Mouse (Mus musculus) thymus, adult 2 months (tissue): ENCODE measurements around the gene Apbb1. TPM values are rescaled to one million over a fixed set of nuclear protein-coding genes. Genes with fewer than 3 reads are reported as not detected.

Source experiments
- DNase-seq: peaks from one replicate; pipeline ENCODE4 v3.0.0; 2021
- H3K27ac ChIP-seq: fragments of 200-500 bp; 2 replicates; pipeline ENCODE4 v1.5.1; 2012; ENCODE audit warnings: low read length, control low read depth; ENCODE audit not compliant: control insufficient read depth, insufficient read depth
- H3K27me3 ChIP-seq: fragments of 200-500 bp; 2 replicates; pipeline ENCODE4 v1.6.1; 2012; ENCODE audit warnings: mild to moderate bottlenecking, low read length, moderate library complexity, mixed read lengths; ENCODE audit not compliant: control insufficient read depth, insufficient read depth
- H3K36me3 ChIP-seq: fragments of 200-500 bp; 2 replicates; pipeline ENCODE4 v1.6.1; 2012; ENCODE audit warnings: mild to moderate bottlenecking, low read length, moderate library complexity; ENCODE audit not compliant: control insufficient read depth, insufficient read depth
- H3K4me1 ChIP-seq: fragments of 200-500 bp; replicated peaks from 2 replicates; pipeline ENCODE4 v1.6.1; 2012; ENCODE audit warnings: low read length; ENCODE audit not compliant: control insufficient read depth, insufficient read depth
- H3K4me3 ChIP-seq: fragments of 200-500 bp; 2 replicates; pipeline ENCODE4 v1.5.1; 2012; ENCODE audit warnings: mild to moderate bottlenecking, low read length, control low read depth, moderate library complexity; ENCODE audit not compliant: control insufficient read depth, insufficient read depth
- CTCF ChIP-seq: fragments of 200-500 bp; IDR thresholded peaks from 2 replicates; pipeline ENCODE4 v1.5.1; 2012; ENCODE audit warnings: mild to moderate bottlenecking, control low read depth, low read length, moderate library complexity, borderline replicate concordance; ENCODE audit not compliant: control insufficient read depth, poor library complexity, insufficient read depth; ENCODE audit errors: extremely low read depth
- POLR2A ChIP-seq: fragments of 200-500 bp; IDR thresholded peaks from 2 replicates; pipeline ENCODE4 v1.6.1; 2012; ENCODE audit warnings: mild to moderate bottlenecking, low read length, control low read depth, moderate library complexity; ENCODE audit not compliant: control insufficient read depth, poor library complexity, insufficient read depth; ENCODE audit errors: extremely low read depth
- WGBS: fragments of 180-500 bp; shearing (Covaris S2); methylation state at CpG from one replicate; pipeline ENCODE4 v1.1.7; 2018; 5-methylcytosine and 5-hydroxymethylcytosine counted together
- polyA plus RNA-seq: library from polyadenylated mRNA; depleted of rRNA; stranded (reverse); fragments of >200 nt; gene quantifications from 2 replicates; pipeline ENCODE4 v1.2.3, GENCODE M21; 2012

Gene Apbb1
- polyA plus RNA-seq, 1 experiment, result 34.8 TPM

DNA sequence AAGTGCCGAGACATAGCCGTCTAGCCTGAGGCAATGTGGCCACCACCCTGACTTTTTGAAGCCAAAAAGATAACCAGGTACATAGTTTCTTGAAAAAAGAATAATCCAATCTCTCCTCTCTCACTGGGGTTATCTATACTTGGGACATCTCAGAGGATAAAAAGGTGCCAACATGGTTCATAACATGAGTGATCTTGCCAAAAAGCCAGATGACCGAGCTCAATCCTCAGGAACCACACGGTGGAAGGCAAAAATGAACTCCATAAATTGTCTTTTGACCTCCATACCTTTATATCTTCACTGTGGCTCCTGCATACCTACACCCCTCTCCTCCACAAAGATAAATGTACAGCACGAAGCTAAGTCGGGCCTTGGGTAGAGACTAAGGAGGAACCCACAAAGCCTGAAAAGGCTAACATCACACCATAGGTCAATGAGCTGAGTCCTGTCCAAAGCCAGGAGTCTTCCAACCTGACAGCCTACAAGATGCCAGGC is 4.0 kb downstream of the Apbb1 start:
- Histone ChIP-seq H3K4me3 (no peak overlapping the region), H3K27ac (no peak overlapping the region), H3K4me1 (peaks cover 6% of the 10 kb centered on the region; the same call in 1 of the 2 replicates), H3K27me3 (no peaks in the 10 kb centered on the region; the same call in 1 of the 2 replicates), H3K36me3 (no peaks in the 10 kb centered on the region)
- WGBS, result 98% methylated on average over 6 of the region's 6 CpGs
- no peak for TF ChIP-seq CTCF
- no peak for TF ChIP-seq POLR2A
- no peak for DNase-seq

DNA sequence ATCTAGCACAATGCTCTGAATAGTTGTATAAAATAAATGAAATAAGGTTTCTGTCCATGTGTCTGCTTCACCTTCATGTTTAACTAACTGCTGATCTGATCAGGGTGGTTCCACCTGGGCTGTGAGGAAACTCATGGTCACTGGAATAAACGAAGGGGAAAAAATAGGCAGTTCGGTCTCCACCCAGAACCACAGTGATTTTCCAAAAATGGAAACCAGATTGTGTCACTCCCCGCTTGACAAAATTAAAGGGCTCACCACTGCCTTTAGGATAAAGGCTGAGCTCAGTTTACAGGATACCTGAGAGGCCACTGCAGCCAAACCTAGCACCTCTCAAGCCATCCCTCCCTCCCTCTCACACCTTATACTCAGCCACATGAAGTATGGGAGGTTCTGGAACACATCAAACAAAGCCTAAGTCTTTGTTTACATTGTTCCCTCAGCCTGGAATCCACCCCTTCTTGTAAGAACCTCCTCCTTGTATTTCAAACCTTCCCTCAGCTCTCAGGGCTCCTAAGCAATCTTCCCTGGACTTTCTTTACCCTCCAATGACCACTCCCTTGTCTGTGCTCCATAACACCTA is 5.2 kb downstream of the Apbb1 start:
- H3K4me1 ChIP-seq, result peaks cover 4% of the 10 kb centered on the region; the same call in 1 of the 2 replicates
- TF ChIP-seq CTCF, result no peak
- TF ChIP-seq POLR2A, result no peak
- no peaks in the 10 kb centered on the region for H3K36me3 ChIP-seq
- H3K4me3 ChIP-seq, result no peak overlapping the region
- no peak overlapping the region for H3K27ac ChIP-seq
- no peak for DNase-seq
- 49% methylated on average over 3 of the region's 3 CpGs for WGBS
- H3K27me3 ChIP-seq, result no peaks in the 10 kb centered on the region; the same call in 1 of the 2 replicates

DNA sequence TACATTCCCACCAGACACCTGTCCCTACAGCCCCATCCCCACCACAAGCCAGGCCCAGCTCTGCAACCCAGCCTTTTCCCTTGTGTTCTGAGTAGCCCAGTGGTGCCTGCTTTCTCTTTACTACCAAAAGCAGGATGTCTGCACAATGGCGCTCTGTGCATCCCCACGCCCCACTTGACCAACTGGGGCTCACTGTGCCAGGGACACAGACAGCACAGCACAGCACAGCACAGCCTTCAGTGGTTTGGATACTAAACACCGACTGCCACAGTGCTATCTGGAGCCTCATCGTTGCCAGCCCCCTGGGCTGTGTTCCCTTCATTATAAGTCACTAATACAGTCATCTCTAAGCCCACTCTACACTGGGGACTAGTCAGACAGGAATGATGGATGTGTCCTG is 6.9 kb downstream of the Apbb1 start:
- H3K4me3 ChIP-seq, result no peak overlapping the region
- no peaks in the 10 kb centered on the region for H3K4me1 ChIP-seq
- H3K36me3 ChIP-seq, result no peaks in the 10 kb centered on the region
- TF ChIP-seq POLR2A, result no peak
- H3K27ac ChIP-seq, result no peak overlapping the region
- no peak for DNase-seq
- WGBS, result 97% methylated on average over 4 of the region's 4 CpGs
- no peaks in the 10 kb centered on the region for H3K27me3 ChIP-seq

DNA sequence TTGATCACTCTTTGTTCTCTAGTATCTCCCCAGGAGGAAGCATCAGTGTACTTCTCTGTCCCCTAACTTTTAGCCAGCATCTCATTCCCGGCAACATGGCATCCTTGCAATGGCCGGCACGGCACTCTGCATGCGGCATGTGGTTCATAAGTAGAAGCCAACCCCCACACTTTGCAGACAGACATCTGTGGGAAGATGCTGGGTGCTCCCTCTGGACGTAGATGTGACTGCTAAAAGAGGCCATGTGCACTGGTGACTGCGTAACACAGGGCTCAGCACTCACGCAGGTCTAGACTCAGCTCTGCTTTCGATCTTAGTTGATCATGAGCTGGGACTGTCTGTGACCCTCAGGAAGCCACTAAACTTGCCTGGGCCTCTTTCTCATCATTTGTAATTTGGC is 8.5 kb downstream of the Apbb1 start:
- WGBS, result 95% methylated on average over 8 of the region's 8 CpGs
- no peak for DNase-seq
- H3K27me3 ChIP-seq, result no peaks in the 10 kb centered on the region
- TF ChIP-seq POLR2A (no peak), CTCF (no peak)
- H3K4me1 ChIP-seq, result no peaks in the 10 kb centered on the region
- no peak overlapping the region for H3K27ac ChIP-seq
- no peak overlapping the region for H3K4me3 ChIP-seq
- no peaks in the 10 kb centered on the region for H3K36me3 ChIP-seq

DNA sequence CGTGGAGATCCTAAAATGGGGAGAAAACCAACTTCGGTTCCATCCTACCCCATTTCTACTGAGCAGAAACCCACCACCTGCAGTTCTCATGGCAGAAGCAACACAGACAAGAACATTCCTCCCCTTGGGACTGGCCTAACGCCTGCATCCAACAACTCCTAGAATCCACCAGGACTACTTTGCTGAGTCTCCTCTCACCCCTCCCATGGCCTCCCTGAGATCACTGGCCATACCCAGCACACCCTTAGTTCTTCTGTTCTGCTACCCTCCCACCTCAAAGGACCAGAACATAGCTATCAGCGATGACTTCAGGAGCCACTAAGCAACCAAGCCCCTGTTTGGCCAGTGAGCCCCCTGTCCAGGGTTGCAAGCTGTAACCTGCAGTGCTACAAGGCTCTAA is 10.7 kb downstream of the Apbb1 start:
- no peaks in the 10 kb centered on the region for H3K36me3 ChIP-seq
- H3K27me3 ChIP-seq, result no peaks in the 10 kb centered on the region
- DNase-seq, result no peak
- no peaks in the 10 kb centered on the region for H3K4me1 ChIP-seq
- no peak for TF ChIP-seq POLR2A
- no peak for TF ChIP-seq CTCF
- 94% methylated on average over 4 of the region's 4 CpGs for whole genome bisulfite sequencing
- H3K4me3 ChIP-seq, result no peak overlapping the region
- H3K27ac ChIP-seq, result no peak overlapping the region

DNA sequence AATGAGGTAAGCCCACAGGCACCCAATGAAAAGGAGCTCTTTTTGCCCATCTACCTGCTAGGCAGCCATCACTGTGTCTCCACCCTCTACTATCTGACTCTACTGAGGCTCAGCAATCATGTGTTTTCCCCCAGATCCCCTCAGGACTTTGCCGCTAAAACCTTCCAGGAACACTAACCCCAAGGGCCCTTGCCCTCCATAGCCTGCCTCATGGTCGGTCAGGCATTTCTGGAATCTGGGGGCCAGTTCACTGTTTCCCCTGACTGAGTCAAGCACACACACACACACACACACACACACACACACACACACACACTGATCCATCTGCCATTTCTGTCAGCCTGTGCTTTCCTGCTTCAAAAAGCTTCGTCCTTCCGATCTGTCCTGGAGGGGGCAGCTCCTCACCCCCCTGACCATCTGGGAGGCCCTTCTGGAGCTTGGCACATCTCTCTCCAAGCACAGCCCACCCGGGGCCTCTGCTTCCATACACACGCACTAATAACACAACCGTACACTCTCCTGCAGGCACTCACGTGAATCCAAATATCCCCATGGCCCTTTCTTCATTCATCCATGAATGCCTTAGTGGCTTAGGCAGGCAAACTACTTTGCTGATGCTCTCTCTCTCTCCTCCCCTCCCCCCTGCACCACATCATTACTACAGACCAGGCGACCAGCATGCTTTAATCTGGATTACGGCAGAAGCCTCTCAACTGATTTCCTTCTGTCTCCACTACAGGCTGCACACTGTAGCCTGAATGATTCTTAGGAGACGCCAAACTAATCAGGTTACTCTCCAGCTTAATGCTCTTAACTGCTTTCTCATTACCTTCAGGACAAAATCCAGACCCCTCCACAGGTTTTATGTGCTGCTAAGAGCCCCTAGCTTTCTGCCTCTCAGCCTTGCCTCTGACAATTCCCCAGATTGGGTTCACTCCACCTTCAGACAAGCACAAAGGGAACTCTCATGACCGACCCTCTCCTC is 11.6 kb downstream of the Apbb1 start:
- Histone ChIP-seq H3K27ac (no peak overlapping the region), H3K4me3 (no peak overlapping the region), H3K27me3 (no peaks in the 10 kb centered on the region), H3K36me3 (no peaks in the 10 kb centered on the region), H3K4me1 (no peaks in the 10 kb centered on the region)
- 95% methylated on average over 12 of the region's 12 CpGs for WGBS
- no peak for DNase-seq
- TF ChIP-seq CTCF, result no peak
- no peak for TF ChIP-seq POLR2A

DNA sequence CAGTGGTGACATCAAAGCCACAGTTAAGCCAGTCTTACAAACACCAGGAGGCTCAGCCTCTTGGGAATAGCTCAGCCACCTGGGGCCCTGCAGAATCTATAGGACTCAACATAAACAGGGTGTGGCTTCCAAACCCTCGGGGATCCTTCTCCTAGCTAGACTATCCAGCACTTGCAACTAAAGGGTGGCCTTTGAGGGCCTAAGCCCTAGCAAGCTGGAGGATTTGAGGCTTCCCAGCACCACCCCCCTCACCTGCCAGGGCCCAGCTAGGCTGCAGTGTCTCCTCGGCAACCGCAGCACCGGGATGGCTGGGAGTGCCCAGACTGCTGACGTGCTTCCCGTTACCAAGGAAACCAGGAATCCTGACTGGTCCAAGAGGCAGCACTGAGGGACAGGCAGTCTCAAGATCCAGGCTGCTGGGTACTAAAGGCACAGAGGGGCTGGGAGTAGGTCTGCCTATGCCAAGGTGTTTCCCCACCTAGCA is 12.4 kb downstream of the Apbb1 start:
- Histone ChIP-seq H3K4me3 (no peak overlapping the region), H3K27me3 (no peaks in the 10 kb centered on the region), H3K36me3 (no peaks in the 10 kb centered on the region), H3K27ac (no peak overlapping the region), H3K4me1 (no peaks in the 10 kb centered on the region)
- no peak for DNase-seq
- TF ChIP-seq POLR2A, result no peak
- no peak for TF ChIP-seq CTCF
- 87% methylated on average over 6 of the region's 6 CpGs for WGBS
